Mouse (Mus musculus): ENCODE measurements around the gene Rps15.

DNA sequence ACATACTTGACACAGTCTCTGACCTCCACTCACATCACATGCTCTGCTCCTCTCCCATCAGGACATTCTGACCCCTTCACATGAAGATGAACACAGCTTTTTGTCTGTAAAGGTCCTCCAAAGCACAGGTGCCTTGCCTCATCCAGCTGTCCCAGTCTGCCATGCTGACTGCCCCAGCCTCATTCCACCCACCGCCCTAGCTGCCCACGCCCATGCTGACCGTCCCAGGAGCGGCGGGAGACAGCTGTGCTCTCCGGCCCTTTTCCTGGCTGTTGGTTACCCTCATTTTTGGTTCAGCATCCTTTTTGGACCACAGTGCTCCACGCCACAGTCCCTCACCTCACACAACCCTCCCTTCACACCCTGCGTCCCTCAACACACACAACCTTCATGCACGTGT, 13.9 kb upstream of the Rps15 start:
- TF ChIP-seq CTCF (IDR thresholded peaks at IDR 0.05; ENCODE audit: borderline replicate concordance, control insufficient read depth, extremely low read depth, insufficient read depth, low read length, poor library complexity) (no peak), POLR2A (IDR thresholded peaks at IDR 0.05; ENCODE audit: control insufficient read depth, extremely low read depth, insufficient read depth, low read length, poor library complexity) (no peak)
